Mouse (Mus musculus): ENCODE measurements at regions not wholly inside any gene's neighbourhood (a gene's known extent, or its start where the extent isn't known, plus 50 kb on each side); places are given as distances from the start of the nearest gene placed in this dataset.

- H3K9ac ChIP-seq (ENCODE audit: insufficient read depth, low read depth): no peak overlapping the region
- dilution Hi-C loops (cut with MboI; ENCODE audit: extremely low pct_ligation_motif_present, extremely low pct_unique_long_range_greater_than_20kb, low sequenced_read_pairs) (no loop called here), in situ Hi-C loops (cut with MboI; ENCODE audit: low pct_ligation_motif_present, low pct_unique_long_range_greater_than_20kb, low sequenced_read_pairs) (no loop called here)
- TF ChIP-seq MEF2A (IDR thresholded peaks at IDR 0.05; ENCODE audit: borderline replicate concordance, low read depth, low read length) (no peak), NELFE (IDR thresholded peaks at IDR 0.05; ENCODE audit: low read depth, low read length) (no peak), TBP (conservative IDR thresholded peaks at IDR 0.05; ENCODE audit: low read depth, low read length) (no peak), ZMIZ1 (IDR thresholded peaks at IDR 0.05; ENCODE audit: low read depth, low read length) (no peak), MAX (IDR thresholded peaks at IDR 0.05; ENCODE audit: low read length) (no peak), CHD1 (IDR thresholded peaks at IDR 0.05; ENCODE audit: low read depth, low read length) (no peak), ZNF384 (IDR thresholded peaks at IDR 0.05; ENCODE audit: low read depth, low read length) (no peak), USF1 (IDR thresholded peaks at IDR 0.05; ENCODE audit: low read depth, low read length) (no peak), PAX5 (IDR thresholded peaks at IDR 0.05; ENCODE audit: low read length) (no peak), HCFC1 (IDR thresholded peaks at IDR 0.05; ENCODE audit: low read depth, low read length) (no peak), ZKSCAN1 (IDR thresholded peaks at IDR 0.05; ENCODE audit: borderline replicate concordance, low read depth, low read length) (no peak), IRF4 (IDR thresholded peaks at IDR 0.05; ENCODE audit: low read depth, low read length) (no peak), MXI1 (IDR thresholded peaks at IDR 0.05; ENCODE audit: low read depth, low read length) (no peak), JUN (IDR thresholded peaks at IDR 0.05; ENCODE audit: insufficient read depth, low read depth, low read length) (no peak), POLR2AphosphoS2 (IDR thresholded peaks at IDR 0.05; ENCODE audit: low read depth, low read length) (no peak), CHD2 (IDR thresholded peaks at IDR 0.05; ENCODE audit: low read length) (no peak), NRF1 (IDR thresholded peaks at IDR 0.05; ENCODE audit: low read depth, low read length) (no peak), RCOR1 (conservative IDR thresholded peaks at IDR 0.05; ENCODE audit: low read depth, low read length) (no peak), JUND (conservative IDR thresholded peaks at IDR 0.05; ENCODE audit: low read depth, low read length) (no peak), SIN3A (IDR thresholded peaks at IDR 0.05; ENCODE audit: low read length) (no peak)
- H3K79me2 ChIP-seq (replicated peaks; ENCODE audit: control insufficient read depth, extremely low read depth, insufficient read depth, poor library complexity, severe bottlenecking): no peaks in the 10 kb centered on the region
- no peak overlapping the region for H3K27ac ChIP-seq (ENCODE audit: insufficient read depth, low read depth)
- no peaks in the 10 kb centered on the region for H3K27me3 ChIP-seq (replicated peaks)
- no peaks in the 10 kb centered on the region for H3K36me3 ChIP-seq (replicated peaks in 1 of 2; ENCODE audit: control insufficient read depth in 1 of 2, insufficient read depth in 1 of 2, low read length in 1 of 2)
- H3K4me3 ChIP-seq (replicated peaks in 1 of 3; ENCODE audit: low read depth in 2 of 3, low read length in 2 of 3, poor library complexity in 1 of 3): no peak overlapping the region
- DNase-seq (ENCODE audit: extremely low read depth): no peak
- no peaks in the 10 kb centered on the region for H3K4me1 ChIP-seq (ENCODE audit: control insufficient read depth in 1 of 2, insufficient read depth in 2 of 2)
- H3K4me2 ChIP-seq (ENCODE audit: insufficient read depth, low read depth, poor library complexity, severe bottlenecking): no peak overlapping the region
- peaks cover 66% of the 10 kb centered on the region for H3K9me3 ChIP-seq (replicated peaks; ENCODE audit: low read length)
Measured at GRCm38 (mm10) chr6:81749681-81750080, 173.8 kb upstream of the Gcfc2 start.

DNA sequence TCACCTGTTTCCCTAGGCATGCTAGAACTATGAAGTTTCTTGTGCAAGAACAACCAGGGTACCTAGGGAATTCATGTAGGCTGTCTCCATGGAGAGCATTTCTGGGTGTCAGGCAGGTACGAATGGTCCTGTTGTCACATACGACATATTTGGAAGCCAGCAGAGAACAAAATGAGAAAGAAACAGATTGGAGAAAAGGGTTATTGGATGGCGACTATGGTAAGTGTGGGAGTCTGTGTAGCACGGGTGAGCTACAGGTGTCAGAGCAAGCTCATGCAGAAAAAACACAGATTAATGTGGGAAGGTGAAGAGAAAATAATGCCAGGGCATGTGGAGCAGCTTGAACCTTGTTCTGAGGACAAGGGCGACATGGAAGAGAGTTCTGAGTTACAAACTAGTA is 171.8 kb upstream of the Gcfc2 start:
- H3K4me1 ChIP-seq (ENCODE audit: control insufficient read depth in 1 of 2, insufficient read depth in 2 of 2): no peaks in the 10 kb centered on the region
- in situ Hi-C loops (cut with MboI; ENCODE audit: low pct_ligation_motif_present, low pct_unique_long_range_greater_than_20kb, low sequenced_read_pairs) (no loop called here), dilution Hi-C loops (cut with MboI; ENCODE audit: extremely low pct_ligation_motif_present, extremely low pct_unique_long_range_greater_than_20kb, low sequenced_read_pairs) (no loop called here)
- H3K27me3 ChIP-seq (replicated peaks): no peaks in the 10 kb centered on the region
- H3K79me2 ChIP-seq (replicated peaks; ENCODE audit: control insufficient read depth, extremely low read depth, insufficient read depth, poor library complexity, severe bottlenecking): no peaks in the 10 kb centered on the region
- H3K9ac ChIP-seq (ENCODE audit: insufficient read depth, low read depth): no peak overlapping the region
- DNase-seq (ENCODE audit: extremely low read depth): no peak
- H3K4me2 ChIP-seq (ENCODE audit: insufficient read depth, low read depth, poor library complexity, severe bottlenecking): no peak overlapping the region
- no peak overlapping the region for H3K4me3 ChIP-seq (replicated peaks in 1 of 3; ENCODE audit: low read depth in 2 of 3, low read length in 2 of 3, poor library complexity in 1 of 3)
- H3K36me3 ChIP-seq (replicated peaks in 1 of 2; ENCODE audit: control insufficient read depth in 1 of 2, insufficient read depth in 1 of 2, low read length in 1 of 2): no peaks in the 10 kb centered on the region
- TF ChIP-seq POLR2A (IDR thresholded peaks at IDR 0.05; ENCODE audit: low read depth, low read length) (no peak), CTCF (conservative IDR thresholded peaks at IDR 0.05 in 1 of 2, IDR thresholded peaks at IDR 0.05 in 1 of 2; ENCODE audit: low read depth in 2 of 2, low read length in 2 of 2) (no peak), RCOR1 (conservative IDR thresholded peaks at IDR 0.05; ENCODE audit: low read depth, low read length) (no peak), RAD21 (IDR thresholded peaks at IDR 0.05; ENCODE audit: low read depth, low read length) (no peak), MYC (IDR thresholded peaks at IDR 0.05; ENCODE audit: low read depth, low read length) (no peak)
- no peak overlapping the region for H3K27ac ChIP-seq (ENCODE audit: insufficient read depth, low read depth)
- peaks cover 68% of the 10 kb centered on the region for H3K9me3 ChIP-seq (replicated peaks; ENCODE audit: low read length)

All from CH12.LX (cell line).